Mouse (Mus musculus): ENCODE measurements around the gene Cdipt. TPM values are rescaled to one million over a fixed set of nuclear protein-coding genes. Genes with fewer than 3 reads are reported as not detected.

Cdipt gene
- 10 to 100 TPM; 58.6 to 74.2 TPM for total RNA-seq (2023)

DNA sequence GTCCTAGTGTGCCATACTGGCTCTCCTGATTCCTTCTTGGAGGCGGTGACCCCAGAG is at the start of gene Cdipt:
Cdipt (plus strand) TSS at position 22 of the 57 bp plus-strand sequence.

DNA sequence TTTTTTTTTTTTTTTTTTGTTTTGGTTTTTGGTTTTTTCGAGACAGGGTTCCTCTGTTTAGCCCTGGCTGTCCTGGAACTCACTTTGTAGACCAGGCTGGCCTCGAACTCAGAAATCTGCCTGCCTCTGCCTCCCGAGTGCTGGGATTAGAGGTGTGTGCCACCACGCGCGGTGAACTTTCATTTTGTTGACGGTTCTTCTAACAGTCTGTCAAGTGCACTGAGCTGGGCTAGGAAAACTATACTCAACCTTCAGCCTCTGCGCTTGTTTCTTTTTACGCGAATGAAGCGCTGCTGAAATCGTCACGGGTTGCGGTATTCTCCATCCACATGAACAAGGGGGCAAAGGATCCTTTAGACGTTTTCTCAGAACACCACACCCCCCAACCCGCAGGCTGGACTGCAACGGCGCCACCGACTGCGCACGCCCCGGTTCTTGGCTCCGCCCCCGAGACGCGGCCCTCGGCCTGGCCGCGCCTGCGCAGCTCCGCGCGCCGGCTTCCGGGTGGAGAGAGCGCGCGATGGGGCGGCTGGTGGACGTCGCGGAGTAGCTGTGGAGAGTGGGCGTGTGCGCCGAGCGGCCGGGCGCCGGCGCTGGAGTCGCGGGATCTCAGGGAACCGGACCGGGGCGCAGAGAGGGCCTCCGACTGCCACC is 47.2 kb upstream of the Cdipt start, which contains the start of gene Kctd13:
Kctd13 (plus strand) TSS at position 496 of the 654 bp plus-strand sequence.

DNA sequence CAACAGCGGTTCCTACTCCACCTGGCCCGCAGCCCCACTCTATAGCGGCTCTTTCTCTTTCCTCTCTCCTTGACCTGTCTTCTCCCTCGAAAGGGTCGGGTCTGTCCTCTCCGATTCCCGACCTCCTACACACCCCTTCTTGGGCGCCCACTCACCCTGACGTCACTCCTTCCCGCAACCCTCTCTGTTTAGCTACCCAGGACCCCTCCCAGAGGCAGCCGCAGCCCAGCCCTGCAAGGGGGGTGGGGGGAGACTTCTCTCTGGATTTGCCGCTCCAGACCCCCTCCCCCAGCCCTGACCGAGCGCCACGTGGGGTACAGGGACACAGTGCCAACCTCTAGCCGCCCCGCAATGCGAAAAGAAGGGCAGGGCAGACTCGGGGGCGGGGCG is 26.3 kb upstream of the Cdipt start, which contains the start of gene Asphd1:
Asphd1 (minus strand) TSS at position 180 of the 390 bp plus-strand sequence.

DNA sequence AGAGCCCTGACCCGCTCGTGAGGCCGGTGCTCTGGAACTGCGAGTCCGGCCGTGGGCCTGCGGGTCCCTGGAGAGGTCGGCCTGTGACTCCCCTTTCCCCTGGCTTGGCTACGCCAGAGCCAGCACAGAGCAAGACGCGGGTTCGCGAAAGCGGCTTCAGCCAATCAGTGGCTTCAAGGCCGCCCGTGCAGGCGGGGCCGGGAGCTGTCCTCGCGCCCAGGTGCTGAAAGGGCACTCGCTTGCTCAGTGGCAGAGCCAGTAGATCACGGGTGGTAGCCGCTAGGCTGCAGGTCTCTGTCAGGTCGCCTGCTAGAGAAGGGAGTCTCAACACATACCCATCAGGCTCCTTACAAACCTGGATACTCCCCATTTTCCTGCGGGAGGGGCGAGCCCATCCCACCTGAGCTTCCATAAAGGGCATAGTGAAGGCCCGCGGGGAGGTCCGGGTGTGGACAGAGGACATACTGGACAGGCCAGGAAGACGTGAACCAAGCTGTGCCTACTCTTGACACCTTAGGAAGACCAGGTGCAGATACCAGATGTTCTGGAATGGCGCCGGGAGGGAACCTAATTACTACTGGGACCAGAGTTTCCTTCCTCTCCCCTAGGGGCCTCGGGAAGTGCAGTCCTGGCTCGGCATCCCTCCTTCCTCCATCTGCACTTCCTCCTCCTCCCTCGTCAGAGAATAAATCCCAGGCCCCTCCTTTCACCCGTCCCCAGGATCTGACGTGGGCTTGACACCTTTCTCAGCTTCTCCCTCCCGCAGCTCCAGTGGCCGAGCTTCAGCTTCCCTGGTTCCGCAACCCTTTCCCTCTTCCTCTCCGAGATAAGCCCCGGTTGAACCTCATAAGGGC is 25.7 kb upstream of the Cdipt start, which contains the start of gene Sez6l2:
Sez6l2 (plus strand) TSS at position 771 of the 854 bp plus-strand sequence.

DNA sequence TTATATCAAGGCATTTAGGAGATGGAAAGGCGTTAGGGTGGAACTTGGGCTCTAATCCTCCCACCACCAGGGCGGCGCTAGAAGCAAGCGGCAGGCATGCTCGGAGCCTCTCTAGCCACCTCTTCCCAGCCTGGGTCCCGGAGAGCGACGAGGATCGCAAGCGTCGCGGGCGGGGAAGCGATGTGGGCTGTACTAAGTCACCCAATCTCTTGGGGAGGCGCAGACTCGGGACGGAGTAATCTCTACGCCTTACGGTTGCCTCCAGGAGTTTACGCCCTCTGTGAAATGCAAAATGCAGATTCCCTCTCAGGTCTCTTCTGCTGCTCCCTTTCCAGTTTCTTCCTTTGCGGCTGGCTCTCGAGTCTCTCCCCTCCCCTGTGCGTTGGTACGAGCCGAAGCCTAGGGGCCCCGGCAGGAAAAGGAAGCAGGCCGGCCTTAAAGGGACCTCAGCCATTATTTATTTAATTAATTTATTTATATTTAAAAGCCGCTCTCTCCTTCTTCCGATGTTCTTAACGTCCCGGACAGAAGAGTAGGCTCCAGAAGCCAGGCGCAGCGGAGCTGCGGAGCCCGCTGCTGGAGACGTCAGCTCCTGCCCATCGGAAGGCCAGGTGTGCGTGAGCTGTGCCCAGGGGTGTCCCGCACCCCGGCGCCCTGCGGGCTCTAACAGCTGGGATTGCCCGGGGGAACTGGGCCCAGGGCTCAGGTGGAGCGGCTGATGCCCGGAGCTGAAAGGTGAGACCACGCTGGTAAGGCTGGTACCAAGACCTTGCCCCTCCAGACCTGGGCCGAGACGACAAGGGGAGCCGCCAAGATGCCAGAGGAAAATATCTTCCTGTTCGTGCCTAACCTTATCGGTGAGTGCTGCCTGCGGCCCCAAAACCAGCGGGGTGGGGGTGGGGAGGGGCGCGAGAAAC is 494 bp downstream of the Cdipt start, which contains the start of gene Cdiptos:
Cdiptos (minus strand) TSS at position 149 of the 917 bp plus-strand sequence.

DNA sequence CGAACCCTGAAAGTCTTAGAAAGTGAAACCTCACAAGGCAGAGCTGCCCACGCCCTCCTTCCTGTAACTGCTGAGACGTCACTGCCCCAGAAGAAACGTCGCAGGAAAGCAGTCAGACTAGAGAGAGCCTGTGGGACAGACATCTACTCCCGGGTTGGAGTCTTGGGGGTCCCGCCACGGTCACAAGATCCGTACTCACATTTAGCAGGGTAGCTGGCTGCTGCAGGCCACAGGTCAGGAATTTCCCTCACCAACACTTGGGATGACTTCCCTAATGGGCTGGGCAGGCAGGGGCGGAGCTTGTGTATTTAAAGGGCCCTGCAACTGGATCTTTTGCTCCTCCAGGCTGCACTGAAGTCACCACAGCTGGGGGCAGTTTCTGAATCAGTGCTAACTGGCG is 38.6 kb downstream of the Cdipt start, which contains the start of gene Mvp:
Mvp (minus strand) TSS at position 302 of the 400 bp plus-strand sequence.

DNA sequence TGATC is 40.6 kb downstream of the Cdipt start, which contains the start of gene Pagr1b:
Pagr1b (minus strand) TSS at position 4 of the 5 bp plus-strand sequence.

DNA sequence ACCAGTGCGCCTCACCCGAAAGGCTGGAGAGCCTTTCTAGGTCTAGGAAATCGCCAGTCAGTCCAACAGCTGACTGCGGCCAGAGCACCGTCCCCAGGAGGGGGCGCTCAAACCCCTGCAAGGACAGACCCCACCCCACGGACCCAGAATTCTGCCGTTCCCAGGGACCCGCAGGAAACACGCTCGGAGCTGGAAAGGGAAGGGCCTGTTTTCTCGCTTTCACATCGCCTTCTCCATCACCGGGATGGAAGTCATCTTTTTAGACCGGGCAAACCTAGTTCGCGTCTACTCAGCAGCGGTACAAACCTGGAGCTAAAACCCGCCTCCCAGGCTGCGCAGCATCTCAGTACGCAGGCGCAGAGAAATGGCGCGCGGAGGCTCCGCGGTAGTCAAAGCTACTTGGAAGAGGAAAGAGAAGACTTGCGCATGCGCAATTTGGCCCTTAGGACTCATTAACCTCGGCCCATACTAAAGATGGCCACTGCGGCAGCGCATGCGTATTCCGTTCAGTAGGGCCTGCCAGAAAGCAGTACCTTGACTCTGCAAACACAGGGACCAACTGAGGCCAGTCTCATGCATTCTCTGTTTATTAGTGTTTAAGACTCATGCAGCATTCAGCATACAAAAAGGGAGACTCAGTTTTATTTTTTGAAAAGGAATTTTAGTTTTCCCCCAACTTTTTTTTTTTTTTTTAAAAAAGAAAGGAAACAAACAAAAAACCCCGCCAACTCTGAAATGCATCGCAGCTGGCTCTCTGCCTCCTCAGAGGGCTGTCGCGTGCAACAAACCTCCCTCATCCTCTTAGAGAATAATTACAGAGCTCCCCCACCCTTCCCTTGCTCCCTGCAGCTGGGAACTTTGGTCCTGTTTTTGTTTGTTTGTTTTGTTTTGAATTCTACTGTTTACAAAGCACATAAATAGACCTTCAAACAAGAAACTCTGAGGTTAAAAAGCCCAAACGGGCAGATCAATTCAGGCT is 41.5 kb downstream of the Cdipt start, which contains the start of gene Pagr1a:
Pagr1a (minus strand) TSS at position 382 of the 979 bp plus-strand sequence.

DNA sequence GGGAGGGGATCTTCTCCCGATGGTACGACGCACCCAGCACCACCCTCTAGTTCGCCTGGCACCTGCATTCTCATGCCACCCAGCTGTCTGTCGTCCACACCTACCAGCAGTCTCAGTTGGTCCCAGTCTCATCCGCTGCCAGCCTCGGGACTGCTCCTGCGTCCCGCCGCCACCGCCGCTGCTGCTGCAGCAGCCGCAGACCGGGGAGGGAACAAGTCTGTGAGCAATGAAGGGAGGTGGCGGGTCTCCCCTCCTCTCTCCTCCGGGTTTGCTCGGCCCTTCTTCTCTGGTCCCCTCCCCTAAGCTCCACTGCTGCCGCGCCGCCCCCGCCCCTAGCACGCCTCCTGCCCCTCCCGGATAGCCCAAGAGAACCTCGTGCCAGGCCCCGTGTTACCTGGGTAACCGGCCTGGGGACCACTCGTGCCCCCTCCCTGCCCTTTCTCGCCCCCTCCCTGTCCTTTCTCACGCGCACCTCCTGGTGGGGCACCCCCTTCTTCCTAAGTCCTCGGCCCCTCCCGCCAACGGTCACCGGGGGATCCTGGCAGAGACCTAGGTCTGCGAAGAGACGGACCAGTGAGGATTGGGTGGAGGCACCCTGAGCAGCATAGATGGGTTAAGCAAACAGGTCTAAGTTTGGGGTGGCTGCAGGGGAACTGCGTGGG is 45.3 kb downstream of the Cdipt start, which contains the start of the genes Gm42742 and Prrt2:
Gm42742 (minus strand) TSS at position 197 of the 662 bp plus-strand sequence.
Prrt2 (minus strand) TSS at position 311 of the 662 bp plus-strand sequence.

DNA sequence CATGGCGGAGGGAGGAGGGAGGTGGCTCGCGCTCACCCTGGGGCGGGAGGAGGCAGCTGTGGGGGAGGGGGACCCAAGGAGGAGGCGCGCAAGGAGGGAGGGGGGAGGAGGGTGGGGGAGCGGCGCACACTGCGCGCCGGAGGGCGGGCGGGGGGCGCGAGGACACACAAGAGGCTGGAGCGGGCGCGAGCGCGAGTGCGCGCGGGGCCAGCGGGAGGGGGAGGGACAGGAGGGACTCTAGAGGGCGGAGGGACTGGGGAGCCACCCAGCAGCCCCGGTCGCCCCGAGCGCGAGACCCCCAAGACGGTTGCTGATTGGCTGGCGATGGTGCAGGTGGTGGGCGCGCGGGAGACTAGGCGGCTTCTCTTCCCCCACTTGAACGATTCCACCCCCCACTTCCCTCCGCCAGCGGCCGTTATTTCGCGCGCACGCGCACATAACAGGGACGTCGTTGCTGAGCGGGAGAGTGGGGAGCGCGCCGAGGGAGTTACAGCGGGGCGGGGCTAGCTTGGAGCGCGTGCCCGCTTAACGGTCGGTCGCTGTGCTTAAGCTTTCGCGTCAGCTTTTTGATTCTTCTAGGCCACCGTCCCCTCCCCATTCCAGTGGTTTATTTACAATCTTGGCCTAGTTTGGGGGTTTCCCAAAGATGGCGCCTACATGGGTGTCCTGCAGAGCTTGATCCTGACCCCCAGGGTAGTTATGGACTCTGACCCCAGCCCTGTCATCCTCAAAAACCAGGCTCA is 51.4 kb downstream of the Cdipt start, which contains the start of gene Maz:
Maz (minus strand) TSS at position 54 of the 743 bp plus-strand sequence.

Other genes starting within 250 kb of the Cdipt start
- 100 to 1,000 TPM; 256 to 270 TPM for gene Mapk3, start 216.3 kb upstream of the Cdipt start, total RNA-seq (2023)
- gene Gdpd3, start 209.6 kb upstream of the Cdipt start, total RNA-seq (2023): 10 to 100 TPM; 27.6 to 27.7 TPM
- 100 to 1,000 TPM; 259 to 299 TPM for gene Ypel3, start 199.0 kb upstream of the Cdipt start, total RNA-seq (2023)
- gene Tbx6, start 194.4 kb upstream of the Cdipt start, total RNA-seq (2023): 1 to 10 TPM; 6.4 to 6.9 TPM
- gene Ppp4c, start 183.4 kb upstream of the Cdipt start, total RNA-seq (2023): 100 to 1,000 TPM; 230 to 231 TPM
- gene Fam57b, start 178.2 kb upstream of the Cdipt start, total RNA-seq (2023): not detected
- not detected for gene 4930451I11Rik, start 144.3 kb upstream of the Cdipt start, total RNA-seq (2023)
- not detected for gene Doc2a, start 128.5 kb upstream of the Cdipt start, total RNA-seq (2023)
- gene Hirip3, start 113.9 kb upstream of the Cdipt start, total RNA-seq (2023): 10 to 100 TPM; 35.2 to 41.1 TPM
- gene Ino80e, start 113.5 kb upstream of the Cdipt start, total RNA-seq (2023): 10 to 100 TPM; 47.1 to 51.6 TPM
- gene Taok2, start 91.2 kb upstream of the Cdipt start, total RNA-seq (2023): 10 to 100 TPM; 60.5 to 65.1 TPM
- gene Tmem219, start 53.0 kb upstream of the Cdipt start, total RNA-seq (2023): 10 to 100 TPM; 43.6 to 45.3 TPM
- gene Kctd13, start 47.0 kb upstream of the Cdipt start, total RNA-seq (2023): 10 to 100 TPM; 19.0 to 20.9 TPM
- gene Asphd1, start 26.3 kb upstream of the Cdipt start, total RNA-seq (2023): not detected
- 1 to 10 TPM; 1.7 to 1.9 TPM for gene Sez6l2, start 25.4 kb upstream of the Cdipt start, total RNA-seq (2023)
- 1 to 10 TPM; 1.5 to 1.7 TPM for gene Cdiptos, start 184 bp downstream of the Cdipt start, total RNA-seq (2023)
- 10 to 100 TPM; 40.7 to 54.2 TPM for gene Mvp, start 38.7 kb downstream of the Cdipt start, total RNA-seq (2023)
- gene Pagr1b, start 40.6 kb downstream of the Cdipt start, total RNA-seq (2023): 1 to 10 TPM; 2.1 to 7.5 TPM
- gene Pagr1a, start 41.4 kb downstream of the Cdipt start, total RNA-seq (2023): 10 to 100 TPM in 1 of 2 experiments, 1 to 10 TPM in 1; 8.7 to 32.2 TPM
- gene Gm42742, start 45.2 kb downstream of the Cdipt start, total RNA-seq (2023): 10 to 100 TPM in 1 of 2 experiments, under 1 TPM in 1; 0.20 to 34.3 TPM
- gene Prrt2, start 45.3 kb downstream of the Cdipt start, total RNA-seq (2023): under 1 TPM in 1 of 2 experiments, not detected in 1; 0.20 TPM
- gene Maz, start 51.1 kb downstream of the Cdipt start, total RNA-seq (2023): 100 to 1,000 TPM; 181 to 187 TPM
- 10 to 100 TPM; 60.6 to 63.2 TPM for gene Kif22, start 66.6 kb downstream of the Cdipt start, total RNA-seq (2023)
- gene Zg16, start 111.4 kb downstream of the Cdipt start, total RNA-seq (2023): 1 to 10 TPM in 1 of 2 experiments, under 1 TPM in 1; 0.60 to 1.6 TPM
- 100 to 1,000 TPM; 131 to 144 TPM for gene AI467606, start 115.4 kb downstream of the Cdipt start, total RNA-seq (2023)
- 1 to 10 TPM; 4.2 to 6.3 TPM for gene Qprt, start 146.3 kb downstream of the Cdipt start, total RNA-seq (2023)
- gene Spn, start 161.9 kb downstream of the Cdipt start, total RNA-seq (2023): 100 to 1,000 TPM; 126 to 127 TPM
- gene Cd2bp2, start 220.1 kb downstream of the Cdipt start, total RNA-seq (2023): 10 to 100 TPM; 47.7 to 62.5 TPM
- gene Tbc1d10b, start 232.6 kb downstream of the Cdipt start, total RNA-seq (2023): 100 to 1,000 TPM; 123 to 138 TPM
- 1 to 10 TPM; 7.7 to 8.4 TPM for gene Mylpf, start 233.0 kb downstream of the Cdipt start, total RNA-seq (2023)

All from neutrophil, adult 59 days (primary cell).